Comparison of ENCODE assay signal across 8 mouse cellular contexts in genomic region chr3:142529597-142529996, GRCm38 (mm10). TPM values are rescaled to one million over a fixed set of nuclear protein-coding genes. Genes with fewer than 3 reads are reported as not detected.
DNase-seq lines count a peak whose midpoint lies in the region; ATAC-seq and TF ChIP-seq lines count a peak whose summit lies in the region.

No protein-coding gene starts in this region.

- H3K27ac ChIP-seq in lung, embryonic 15.5 days = no peak overlapping the region
- H3K27ac ChIP-seq in forebrain, embryonic 11.5 days (ENCODE audit: low read depth, low read length) = no peak overlapping the region
- no peak overlapping the region for H3K27ac ChIP-seq in limb, embryonic 15.5 days
- peak overlapping the region; percentile 50; the same call in 1 of the 2 replicates for H3K27ac ChIP-seq in small intestine, adult 2 months (ENCODE audit: insufficient read depth, low read depth, low read length)

- DNase-seq in lung, adult 18-20 months = no peak
- DNase-seq in forebrain, embryonic 11.5 days (ENCODE audit: low spot score) = no peak
- no peak for DNase-seq in left cerebral cortex, postnatal 4 days
- no peak for DNase-seq in c-Kit-positive CD71-positive TER-119-positive erythroid progenitor cells, embryonic 14.5 days (ENCODE audit: low spot score)
- DNase-seq in embryo, embryonic 11 days = no peak

- H3K4me3 ChIP-seq in lung, embryonic 15.5 days = peak overlapping the region; percentile 53
- H3K4me3 ChIP-seq in forebrain, embryonic 11.5 days (ENCODE audit: low read depth, low read length) = no peak overlapping the region
- peak overlapping the region; percentile 58 for H3K4me3 ChIP-seq in limb, embryonic 15.5 days
- peak overlapping the region; percentile 73; the same call in 1 of the 2 replicates for H3K4me3 ChIP-seq in small intestine, adult 2 months (ENCODE audit: low read depth, low read length)

- intact Hi-C loops in left cerebral cortex, postnatal 4 days (cut with DNase I) = no loop called here

- no peak for ATAC-seq in lung, embryonic 15.5 days (ENCODE audit: borderline replicate concordance, extremely low read depth, low FRiP score, low TSS enrichment)
- ATAC-seq in forebrain, embryonic 11.5 days (replicated peaks; ENCODE audit: low FRiP score) = no peak
- no peak for ATAC-seq in limb, embryonic 15.5 days (ENCODE audit: insufficient number of reproducible peaks, low FRiP score, low TSS enrichment, low read depth)

- no peaks in the 10 kb centered on the region for H3K36me3 ChIP-seq in lung, embryonic 15.5 days
- H3K36me3 ChIP-seq in forebrain, embryonic 11.5 days (ENCODE audit: control insufficient read depth, insufficient read depth, low read length) = no peaks in the 10 kb centered on the region
- H3K36me3 ChIP-seq in limb, embryonic 15.5 days = no peaks in the 10 kb centered on the region
- no peaks in the 10 kb centered on the region for H3K36me3 ChIP-seq in small intestine, adult 2 months (ENCODE audit: control insufficient read depth, insufficient read depth, low read length)

- H3K27me3 ChIP-seq in lung, embryonic 15.5 days = no peaks in the 10 kb centered on the region
- H3K27me3 ChIP-seq in forebrain, embryonic 11.5 days (ENCODE audit: control insufficient read depth, insufficient read depth, low read length) = no peaks in the 10 kb centered on the region; the same call in 1 of the 2 replicates
- no peaks in the 10 kb centered on the region; the same call in 1 of the 2 replicates for H3K27me3 ChIP-seq in limb, embryonic 15.5 days
- no peaks in the 10 kb centered on the region for H3K27me3 ChIP-seq in small intestine, adult 2 months (ENCODE audit: control insufficient read depth, insufficient read depth, low read length)

- no peaks in the 10 kb centered on the region for H3K9me3 ChIP-seq in lung, embryonic 15.5 days
- H3K9me3 ChIP-seq in forebrain, embryonic 11.5 days (ENCODE audit: control insufficient read depth, low read length) = no peaks in the 10 kb centered on the region
- H3K9me3 ChIP-seq in limb, embryonic 15.5 days = no peaks in the 10 kb centered on the region

- 44% methylated on average over 2 of the region's 2 CpGs for WGBS in lung, embryonic 15.5 days
- 78% methylated on average over 2 of the region's 2 CpGs for WGBS in forebrain, embryonic 11.5 days
- 45% methylated on average over 2 of the region's 2 CpGs for WGBS in limb, embryonic 15.5 days
- 20% methylated on average over 2 of the region's 2 CpGs for WGBS in small intestine, adult 2 months

- H3K4me2 ChIP-seq in lung, embryonic 15.5 days = peak overlapping the region; percentile 90
- H3K4me2 ChIP-seq in forebrain, embryonic 11.5 days (ENCODE audit: low read depth, low read length, severe bottlenecking) = peak overlapping the region; percentile 92; the same call in 1 of the 2 replicates
- peak overlapping the region; percentile 88 for H3K4me2 ChIP-seq in limb, embryonic 15.5 days

- TF ChIP-seq CTCF in small intestine, adult 2 months (IDR thresholded peaks at IDR 0.05; ENCODE audit: extremely low read depth, insufficient read length, insufficient replicate concordance, low read depth, low read length) = no peak

- no peak overlapping the region for H3K9ac ChIP-seq in lung, embryonic 15.5 days
- H3K9ac ChIP-seq in forebrain, embryonic 11.5 days (ENCODE audit: low read length) = no peak overlapping the region; the same call in 1 of the 2 replicates
- no peak overlapping the region for H3K9ac ChIP-seq in limb, embryonic 15.5 days

- no peak for TF ChIP-seq POLR2A in small intestine, adult 2 months (IDR thresholded peaks at IDR 0.05; ENCODE audit: low read depth, low read length)

- H3K4me1 ChIP-seq in lung, embryonic 15.5 days = 0 out of 2 replicates have a peak, but pooled peaks cover 3% of the 10 kb centered on the region
- no peaks in the 10 kb centered on the region for H3K4me1 ChIP-seq in forebrain, embryonic 11.5 days (replicated peaks; ENCODE audit: control insufficient read depth, insufficient read depth, low read length)
- no peaks in the 10 kb centered on the region for H3K4me1 ChIP-seq in limb, embryonic 15.5 days
- peaks cover 5% of the 10 kb centered on the region; the same call in 1 of the 2 replicates for H3K4me1 ChIP-seq in small intestine, adult 2 months (ENCODE audit: control insufficient read depth, insufficient read depth, insufficient read length, low read length)

RNA-seq across cellular contexts. Expression of gene Gbp7, which starts 0.5 kb away (rescaled TPM):
- 5.1 and 6.8 TPM in 2 replicates for polyA plus RNA-seq in lung, embryonic 15.5 days (2015; fragmentation: Nextera tagmentation; extraction: Ambion mirVana)
- 0.80 and 1.0 TPM in 2 replicates for polyA plus RNA-seq in forebrain, embryonic 11.5 days (2014; fragmentation: Nextera tagmentation; extraction: Ambion mirVana)
- polyA plus RNA-seq in limb, embryonic 15.5 days (2015; fragmentation: Nextera tagmentation; extraction: Ambion mirVana) = 3.1 and 3.5 TPM in 2 replicates
- 0.93 and 1.4 TPM in 2 replicates for polyA plus RNA-seq in small intestine, adult 2 months (2012; rRNA removed)
- total RNA-seq in left cerebral cortex, postnatal 4 days (2021) = 1 to 10 TPM; 2.5 to 2.8 TPM

RNA-seq across cellular contexts. Expression of gene Gbp3, which starts 30.2 kb away (rescaled TPM):
- 2.1 and 2.5 TPM in 2 replicates for polyA plus RNA-seq in lung, embryonic 15.5 days (2015; fragmentation: Nextera tagmentation; extraction: Ambion mirVana)
- polyA plus RNA-seq in forebrain, embryonic 11.5 days (2014; fragmentation: Nextera tagmentation; extraction: Ambion mirVana) = 0.40 TPM in 1 of 2 replicates, not detected in the other
- 1.1 and 1.5 TPM in 2 replicates for polyA plus RNA-seq in limb, embryonic 15.5 days (2015; fragmentation: Nextera tagmentation; extraction: Ambion mirVana)
- polyA plus RNA-seq in small intestine, adult 2 months (2012; rRNA removed) = 7.2 and 13.8 TPM in 2 replicates
- total RNA-seq in left cerebral cortex, postnatal 4 days (2021) = 1 to 10 TPM; 2.9 to 3.5 TPM

RNA-seq across cellular contexts. Expression of gene Gbp5, which starts 35.8 kb away (rescaled TPM):
- 0.19 and 0.22 TPM in 2 replicates for polyA plus RNA-seq in lung, embryonic 15.5 days (2015; fragmentation: Nextera tagmentation; extraction: Ambion mirVana)
- not detected in 2 replicates for polyA plus RNA-seq in forebrain, embryonic 11.5 days (2014; fragmentation: Nextera tagmentation; extraction: Ambion mirVana)
- polyA plus RNA-seq in limb, embryonic 15.5 days (2015; fragmentation: Nextera tagmentation; extraction: Ambion mirVana) = 0.09 TPM in 1 of 2 replicates, not detected in the other
- 0.44 and 0.95 TPM in 2 replicates for polyA plus RNA-seq in small intestine, adult 2 months (2012; rRNA removed)
- total RNA-seq in left cerebral cortex, postnatal 4 days (2021) = 1 to 10 TPM; 1.2 to 1.4 TPM
